Mouse (Mus musculus) ES-Bruce4 (cell line): ENCODE results near the gene Tmem106a. TPM values are rescaled to one million over a fixed set of nuclear protein-coding genes. Genes with fewer than 3 reads are reported as not detected.
A peak's percentile ranks its signal among the peaks of the same experiment; 100 is the strongest.

Source experiments
- H3K27ac ChIP-seq: 2 replicates; pipeline ENCODE4 v1.5.1; 2012; ENCODE audit warnings: low read length, inconsistent platforms; ENCODE audit not compliant: insufficient read depth
- H3K27me3 ChIP-seq: 2 replicates; pipeline ENCODE4 v1.6.1; 2012; ENCODE audit warnings: mild to moderate bottlenecking, low read length, inconsistent platforms; ENCODE audit not compliant: control insufficient read depth, poor library complexity, insufficient read depth, severe bottlenecking
- H3K36me3 ChIP-seq: 2 replicates; pipeline ENCODE4 v1.6.1; 2012; ENCODE audit warnings: inconsistent platforms, mild to moderate bottlenecking, low read length, moderate library complexity; ENCODE audit not compliant: control insufficient read depth, poor library complexity, insufficient read depth, severe bottlenecking
- H3K4me1 ChIP-seq: one replicate; pipeline ENCODE4 v1.8.1; 2011; ENCODE audit warnings: low read length; ENCODE audit not compliant: control insufficient read depth, insufficient read depth
- H3K4me3 ChIP-seq: 2 replicates; pipeline ENCODE4 v1.5.1; 2011; ENCODE audit warnings: low read depth, mild to moderate bottlenecking, low read length
- H3K9ac ChIP-seq: 2 replicates; pipeline ENCODE4 v1.6.1; 2012; ENCODE audit warnings: low read depth, mild to moderate bottlenecking, inconsistent platforms; ENCODE audit not compliant: poor library complexity, severe bottlenecking
- H3K9me3 ChIP-seq: replicated peaks from 2 replicates; pipeline ENCODE4 v1.6.1; 2012; ENCODE audit warnings: mild to moderate bottlenecking, low read length, inconsistent platforms; ENCODE audit not compliant: control insufficient read depth, poor library complexity, insufficient read depth, severe bottlenecking
- CTCF ChIP-seq: IDR thresholded peaks from one replicate; pipeline ENCODE4 v1.8.1; 2011; ENCODE audit warnings: low read depth, low read length
- EP300 ChIP-seq: IDR thresholded peaks from 2 replicates; pipeline ENCODE4 v1.6.1; 2011; ENCODE audit warnings: low read depth, low read length; ENCODE audit not compliant: insufficient read depth
- POLR2A ChIP-seq: IDR thresholded peaks from one replicate; pipeline ENCODE4 v1.8.1; 2011; ENCODE audit warnings: low read length; ENCODE audit not compliant: insufficient read depth
- polyA plus RNA-seq: library from polyadenylated mRNA; stranded (reverse); fragments of >200 nt; gene quantifications from 2 replicates; pipeline ENCODE4 v1.2.4, GENCODE M21; 2011; ENCODE audit warnings: low read depth; ENCODE audit not compliant: missing spikeins, insufficient read depth, insufficient read length

Tmem106a gene
- polyA plus RNA-seq, 1 experiment: 5.8 TPM

DNA sequence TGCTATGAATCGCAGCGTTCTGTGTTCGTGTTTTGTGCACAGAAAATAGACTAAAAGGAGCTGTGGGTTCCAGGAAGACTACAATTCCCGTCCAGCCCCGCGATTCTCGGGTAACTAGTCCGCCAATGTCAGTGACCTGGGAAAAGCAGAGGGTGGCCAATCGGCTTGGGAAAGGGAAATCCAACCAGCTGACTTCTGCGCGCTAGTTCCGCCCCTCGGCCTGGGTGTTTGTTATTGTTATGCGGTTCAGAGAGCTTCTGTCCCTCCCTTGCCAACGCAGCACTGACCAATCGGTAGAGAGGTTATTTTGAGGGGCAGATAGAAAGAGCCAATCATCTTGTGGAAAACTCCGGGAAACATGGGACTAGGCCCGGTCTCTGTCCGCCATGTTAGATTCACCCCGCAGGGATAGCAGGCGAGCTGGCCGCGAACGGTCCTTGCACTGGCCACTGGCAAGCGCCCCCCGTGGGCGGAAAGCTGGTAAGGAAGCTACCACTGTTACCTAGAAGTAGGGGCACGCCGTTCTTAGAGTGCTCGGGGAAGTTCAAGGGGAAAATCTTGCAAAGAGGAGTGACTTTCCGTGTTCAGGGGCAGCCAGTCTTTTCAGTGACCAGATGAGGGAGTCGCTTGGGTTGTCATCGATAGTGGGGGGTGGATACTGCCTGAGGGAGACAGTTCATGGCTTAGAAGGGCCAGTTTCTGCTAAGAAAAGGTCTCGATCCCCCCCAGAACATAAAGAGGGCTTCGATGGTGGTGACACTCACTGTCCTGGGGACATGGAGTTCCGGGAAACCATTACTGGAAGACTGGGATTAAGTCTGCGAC, 29.4 kb upstream of the Tmem106a start:
- Histone ChIP-seq H3K27ac (peak overlapping the region; percentile 86), H3K36me3 (peaks cover 18% of the 10 kb centered on the region), H3K4me1 (no peaks in the 10 kb centered on the region), H3K27me3 (no peaks in the 10 kb centered on the region), H3K4me3 (peak overlapping the region; percentile 99), H3K9ac (peak overlapping the region; percentile 74), H3K9me3 (no peaks in the 10 kb centered on the region)
- no peak for TF ChIP-seq EP300
- TF ChIP-seq POLR2A: peak; percentile 87
- no peak for TF ChIP-seq CTCF

DNA sequence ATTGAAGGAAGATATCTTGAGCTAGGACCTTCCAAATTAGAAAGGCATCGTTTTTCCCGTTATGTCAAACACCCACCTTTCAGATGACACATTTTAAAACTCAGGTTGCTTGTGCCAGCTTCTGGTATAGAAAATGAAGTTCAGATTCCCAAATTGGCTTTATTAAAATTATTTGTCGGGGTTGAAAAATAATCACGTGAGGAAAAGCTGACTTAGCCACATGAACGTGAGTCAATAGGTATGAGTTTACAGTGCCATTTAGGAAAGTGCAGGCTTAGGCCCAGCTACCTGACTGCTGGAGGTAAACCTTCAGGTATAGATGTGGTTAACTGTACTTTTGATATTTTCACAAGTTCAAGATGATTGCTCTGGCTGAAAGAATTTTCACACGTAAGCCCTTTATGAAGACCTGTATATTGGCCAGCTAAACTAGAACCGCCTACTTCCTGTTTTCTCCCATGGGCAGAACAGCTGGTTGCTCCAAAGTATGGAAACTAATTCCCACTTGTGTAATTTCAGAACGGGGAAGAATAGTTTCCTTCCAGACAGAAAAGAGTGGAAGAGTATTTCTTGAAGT, 28.6 kb upstream of the Tmem106a start:
- TF ChIP-seq EP300 (no peak), CTCF (no peak), POLR2A (no peak)
- H3K4me1 ChIP-seq: no peaks in the 10 kb centered on the region
- H3K27me3 ChIP-seq: no peaks in the 10 kb centered on the region
- no peaks in the 10 kb centered on the region for H3K9me3 ChIP-seq
- peak overlapping the region; percentile 74 for H3K9ac ChIP-seq
- H3K4me3 ChIP-seq: peak overlapping the region; percentile 95
- H3K27ac ChIP-seq: 0 out of 2 replicates have a peak overlapping the region, but pooled peaks have one; percentile 16
- peaks cover 19% of the 10 kb centered on the region for H3K36me3 ChIP-seq

DNA sequence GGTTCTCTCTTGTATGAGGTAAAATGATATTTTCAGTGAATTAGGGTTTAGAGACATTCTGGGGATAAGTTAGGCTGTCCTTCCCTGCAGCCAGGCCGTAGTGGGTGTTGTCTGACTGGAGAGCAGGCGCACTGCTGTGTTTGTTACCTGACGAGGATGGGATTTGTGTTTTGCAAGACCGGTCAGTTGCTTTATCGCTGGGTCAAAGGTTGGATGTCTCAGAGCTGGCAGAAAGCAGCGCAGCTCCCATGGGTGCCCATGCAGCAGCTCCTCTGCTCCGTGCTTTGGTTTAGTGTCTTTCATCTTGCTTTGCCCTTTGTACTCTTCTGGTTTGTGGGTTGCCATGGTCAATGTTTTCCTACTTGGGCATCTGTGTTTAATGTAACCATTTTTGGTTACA, 25.5 kb upstream of the Tmem106a start:
- H3K36me3 ChIP-seq: peaks cover 28% of the 10 kb centered on the region

DNA sequence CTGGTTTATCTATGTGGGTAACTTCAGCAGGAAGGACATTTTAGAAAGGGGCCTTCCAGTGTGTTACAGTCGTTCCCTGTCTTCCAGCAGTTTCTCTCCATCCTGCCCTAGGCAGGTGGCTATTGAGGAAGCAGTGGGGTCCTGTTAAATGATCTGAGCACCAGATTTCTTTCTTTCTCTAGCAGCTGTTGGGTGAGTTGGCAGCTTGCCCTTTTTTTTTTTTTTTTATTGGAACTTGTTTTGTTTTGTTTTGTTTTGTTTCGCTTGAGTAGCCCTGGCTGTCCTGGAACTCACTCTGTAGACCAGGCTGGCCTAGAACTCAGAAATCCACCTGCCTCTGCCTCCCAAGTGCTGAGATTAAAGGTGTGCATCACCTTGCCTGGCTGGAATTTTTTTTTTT, 25.1 kb upstream of the Tmem106a start:
- no peak overlapping the region for H3K27ac ChIP-seq
- peaks cover 28% of the 10 kb centered on the region for H3K36me3 ChIP-seq
- no peak overlapping the region for H3K9ac ChIP-seq
- no peaks in the 10 kb centered on the region for H3K4me1 ChIP-seq
- H3K4me3 ChIP-seq: no peak overlapping the region
- TF ChIP-seq POLR2A (no peak), CTCF (no peak), EP300 (no peak)
- H3K27me3 ChIP-seq: no peaks in the 10 kb centered on the region
- no peaks in the 10 kb centered on the region for H3K9me3 ChIP-seq

More for the DNA sequence above, 25.5 kb upstream of the Tmem106a start:
- no peak overlapping the region for H3K4me3 ChIP-seq
- H3K9ac ChIP-seq: no peak overlapping the region
- no peaks in the 10 kb centered on the region for H3K9me3 ChIP-seq
- H3K27ac ChIP-seq: no peak overlapping the region
- H3K4me1 ChIP-seq: no peaks in the 10 kb centered on the region
- TF ChIP-seq POLR2A: no peak
- no peak for TF ChIP-seq CTCF
- TF ChIP-seq EP300: no peak
- H3K27me3 ChIP-seq: no peaks in the 10 kb centered on the region

DNA sequence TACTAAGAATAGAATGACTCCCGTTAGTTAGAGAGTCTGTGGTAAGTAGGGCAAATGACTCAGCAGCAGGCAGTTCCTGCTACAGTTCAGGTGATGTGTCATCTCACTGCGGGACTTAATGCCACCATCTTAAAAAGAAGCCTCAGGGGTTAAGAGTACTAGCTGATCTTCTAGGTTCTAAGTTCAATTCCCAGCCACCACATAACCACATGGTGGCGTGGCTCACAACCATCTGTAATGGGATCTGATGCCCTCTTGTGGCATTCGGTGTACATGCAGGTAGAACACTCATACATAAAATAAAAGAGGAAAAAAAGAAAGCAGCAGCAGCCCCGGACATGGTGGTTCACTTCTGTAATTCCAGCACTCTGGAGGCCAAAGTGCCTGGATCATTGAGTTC, 19.7 kb upstream of the Tmem106a start:
- Histone ChIP-seq H3K4me1 (no peaks in the 10 kb centered on the region), H3K27ac (no peak overlapping the region), H3K27me3 (no peaks in the 10 kb centered on the region), H3K9ac (no peak overlapping the region), H3K9me3 (no peaks in the 10 kb centered on the region), H3K36me3 (peaks cover 45% of the 10 kb centered on the region), H3K4me3 (no peak overlapping the region)
- TF ChIP-seq EP300 (no peak), CTCF (peak; percentile 67)

DNA sequence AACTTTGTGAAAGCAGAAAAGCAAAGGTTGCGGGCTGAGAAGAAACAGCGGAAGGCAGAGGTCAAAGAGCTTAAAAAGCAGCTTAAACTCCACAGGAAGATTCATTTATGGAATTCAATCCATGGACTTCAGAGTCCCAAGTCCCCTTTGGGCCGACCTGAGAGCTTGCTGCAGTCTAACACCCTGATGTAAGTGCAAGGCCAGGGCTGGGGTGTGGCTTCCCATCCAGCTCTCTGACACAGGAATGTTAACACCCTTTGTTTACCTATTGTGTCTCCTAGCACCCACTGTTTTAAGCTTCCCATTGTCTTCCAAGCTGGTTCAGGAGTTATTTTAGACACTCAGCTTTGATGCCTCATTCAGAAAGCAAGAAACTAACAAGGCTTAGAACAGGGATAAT, 13.6 kb upstream of the Tmem106a start:
- Histone ChIP-seq H3K27me3 (no peaks in the 10 kb centered on the region), H3K9me3 (no peaks in the 10 kb centered on the region), H3K4me3 (no peak overlapping the region), H3K36me3 (peaks cover 75% of the 10 kb centered on the region), H3K27ac (0 out of 2 replicates have a peak overlapping the region, but pooled peaks have one; percentile 67), H3K9ac (no peak overlapping the region), H3K4me1 (no peaks in the 10 kb centered on the region)
- TF ChIP-seq POLR2A (no peak), EP300 (peak; percentile 59; the same call in 1 of the 2 replicates), CTCF (no peak)
